Mouse (Mus musculus) E14TG2a.4 (cell line): Measurements from ENCODE around the gene Pigz.
A peak's percentile ranks its signal among the peaks of the same experiment; 100 is the strongest.

Experiments used
- H3K27me3 ChIP-seq: 2 replicates; pipeline ENCODE4 v1.6.1; 2014; ENCODE audit warnings: low read length, control low read depth; ENCODE audit not compliant: insufficient read depth
- H3K36me3 ChIP-seq: 2 replicates; pipeline ENCODE4 v1.6.1; 2014; ENCODE audit warnings: low read length, control low read depth; ENCODE audit not compliant: insufficient read depth
- H3K4me1 ChIP-seq: replicated peaks from 2 replicates; pipeline ENCODE4 v1.6.1; 2014; ENCODE audit warnings: low read depth, low read length, control low read depth
- H3K4me3 ChIP-seq: replicated peaks from 2 replicates; pipeline ENCODE4 v1.5.1; 2014; ENCODE audit warnings: mild to moderate bottlenecking, low read length
- H3K9me3 ChIP-seq: 2 replicates; pipeline ENCODE4 v1.6.1; 2014; ENCODE audit warnings: low read length, control low read depth
- CTCF ChIP-seq: conservative IDR thresholded peaks from 2 replicates; pipeline ENCODE4 v1.5.1; 2014; ENCODE audit warnings: low read length
- NANOG ChIP-seq: IDR thresholded peaks from 2 replicates; pipeline ENCODE4 v1.6.1; 2014; ENCODE audit warnings: borderline replicate concordance, low read length, mixed read lengths
- POU5F1 ChIP-seq: IDR thresholded peaks from 2 replicates; pipeline ENCODE4 v1.6.1; 2014; ENCODE audit warnings: low read length, borderline replicate concordance

The Pigz gene

DNA sequence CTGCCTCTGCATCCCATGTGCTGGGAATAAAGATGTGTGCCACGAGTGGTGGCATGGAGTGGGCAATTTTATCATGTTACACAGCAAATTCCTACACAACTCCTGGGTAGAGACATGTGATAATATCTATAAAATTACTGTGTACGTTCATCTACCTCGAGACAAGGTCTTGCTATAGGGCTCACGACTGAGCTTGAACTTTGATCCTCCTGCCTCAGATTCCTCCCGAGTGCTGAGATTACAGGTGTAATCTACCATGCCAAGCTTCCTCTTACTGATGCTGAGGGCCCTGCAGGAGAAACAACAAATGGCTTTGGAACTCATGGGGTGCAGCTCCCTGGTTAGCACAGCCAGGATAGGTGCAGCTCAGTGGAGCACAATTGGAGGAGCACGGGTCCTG, 9.3 kb upstream of the Pigz start:
- TF ChIP-seq POU5F1 (no peak), NANOG (no peak), CTCF (no peak)
- Histone ChIP-seq H3K36me3 (no peaks in the 10 kb centered on the region), H3K27me3 (peaks cover 11% of the 10 kb centered on the region), H3K9me3 (no peaks in the 10 kb centered on the region), H3K4me3 (no peak overlapping the region), H3K4me1 (peaks cover 40% of the 10 kb centered on the region)

DNA sequence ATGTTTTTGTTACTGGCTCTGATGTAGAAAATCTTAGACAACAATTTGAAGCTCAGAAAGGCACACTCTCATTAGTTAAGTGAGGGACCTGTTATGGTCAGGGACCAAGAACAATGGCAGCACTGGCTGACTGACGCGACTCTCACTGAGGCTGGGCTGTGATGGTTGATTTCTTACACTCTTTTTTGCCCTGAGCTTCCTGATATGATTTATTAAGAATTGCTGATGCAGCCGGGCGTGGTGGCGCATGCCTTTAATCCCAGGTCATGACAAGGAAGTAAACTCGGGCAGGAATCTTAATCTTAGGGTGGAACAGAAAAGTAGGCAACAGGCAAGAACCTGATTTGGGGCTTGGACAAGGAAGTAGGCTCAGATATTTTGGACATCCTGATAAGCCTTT, 7.6 kb upstream of the Pigz start:
- no peaks in the 10 kb centered on the region for H3K36me3 ChIP-seq
- peaks cover 23% of the 10 kb centered on the region for H3K27me3 ChIP-seq
- no peak overlapping the region for H3K4me3 ChIP-seq
- H3K4me1 ChIP-seq, result peaks cover 51% of the 10 kb centered on the region
- TF ChIP-seq NANOG (no peak), POU5F1 (no peak), CTCF (no peak)
- no peaks in the 10 kb centered on the region for H3K9me3 ChIP-seq

DNA sequence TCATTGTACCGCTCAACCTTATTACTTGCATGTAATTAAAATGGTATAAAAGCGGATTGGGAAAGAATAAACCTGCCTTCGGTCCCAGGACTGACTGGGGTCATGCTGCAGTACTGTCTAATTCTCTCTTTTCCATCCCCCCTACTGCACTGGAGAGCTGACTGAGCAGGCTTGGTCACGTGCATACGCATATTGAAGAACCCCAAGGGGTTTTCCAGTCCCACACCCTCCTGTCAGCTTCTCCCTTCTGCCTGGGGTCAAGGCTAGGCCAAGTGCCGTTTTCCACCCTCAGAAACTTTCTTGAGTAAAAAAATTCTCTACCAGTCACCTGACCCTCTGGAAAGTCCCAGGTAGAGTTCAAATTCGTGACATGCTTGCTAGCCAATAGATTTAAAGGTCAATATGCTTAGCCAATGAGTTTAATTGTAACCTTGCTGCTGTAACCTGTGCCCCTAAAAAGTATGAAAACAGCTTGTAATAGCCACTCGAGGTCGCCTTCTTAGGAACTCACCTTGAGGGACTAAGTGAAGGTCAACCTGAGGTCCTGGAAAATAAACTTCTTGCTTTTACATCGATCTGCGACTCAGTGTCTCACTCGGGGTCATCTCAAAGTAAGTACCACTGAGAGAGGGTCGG, 7.0 kb upstream of the Pigz start:
- Histone ChIP-seq H3K27me3 (peaks cover 27% of the 10 kb centered on the region), H3K4me3 (no peak overlapping the region), H3K9me3 (no peaks in the 10 kb centered on the region), H3K36me3 (no peaks in the 10 kb centered on the region), H3K4me1 (peaks cover 57% of the 10 kb centered on the region)
- TF ChIP-seq NANOG (no peak), POU5F1 (no peak), CTCF (no peak)

DNA sequence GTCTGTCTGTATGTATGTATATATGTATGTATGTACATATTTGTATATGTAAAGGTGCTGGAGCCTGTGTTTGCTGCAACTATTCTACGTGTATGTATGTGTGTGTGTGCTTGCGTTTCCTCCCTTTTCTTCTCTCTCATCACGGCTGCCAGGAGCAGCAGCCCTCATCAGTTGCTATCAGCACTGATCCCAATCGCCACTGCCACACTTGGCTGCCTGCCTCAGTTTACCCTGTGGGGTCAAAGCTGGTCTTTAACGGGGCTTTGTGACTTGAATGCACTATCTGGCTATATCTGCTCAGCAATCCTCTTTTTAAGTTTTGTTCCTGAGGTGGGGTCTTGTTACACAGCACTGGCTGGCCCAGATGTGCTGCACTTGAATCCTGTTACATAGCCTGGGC, 6.2 kb upstream of the Pigz start:
- H3K4me1 ChIP-seq, result peaks cover 65% of the 10 kb centered on the region
- H3K4me3 ChIP-seq, result no peak overlapping the region

DNA sequence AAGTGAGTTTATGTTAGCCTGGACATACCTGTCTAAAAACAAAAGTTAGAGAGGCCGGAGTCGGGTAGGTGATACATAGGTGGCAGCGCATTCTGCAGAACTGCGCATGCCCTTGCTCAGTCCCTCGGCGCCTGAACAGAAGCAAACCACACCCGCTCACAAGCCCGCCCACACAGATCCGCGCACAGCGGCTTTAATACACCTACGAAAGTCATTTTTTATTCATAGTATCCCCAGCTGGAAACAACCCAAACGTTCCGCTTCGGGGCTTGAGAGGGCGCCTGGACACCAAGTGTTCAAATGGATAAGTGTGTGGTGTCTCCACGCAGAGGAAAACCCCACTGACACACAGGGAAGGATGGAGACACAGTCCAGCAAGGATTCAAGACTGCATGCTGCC, 2.3 kb upstream of the Pigz start:
- peak overlapping the region; percentile 60 for H3K4me3 ChIP-seq
- peaks cover 84% of the 10 kb centered on the region for H3K4me1 ChIP-seq
- H3K27me3 ChIP-seq, result peaks cover 59% of the 10 kb centered on the region
- no peaks in the 10 kb centered on the region for H3K36me3 ChIP-seq
- no peak for TF ChIP-seq POU5F1
- TF ChIP-seq NANOG, result no peak
- TF ChIP-seq CTCF, result no peak
- no peaks in the 10 kb centered on the region for H3K9me3 ChIP-seq

More for the DNA sequence above, 6.2 kb upstream of the Pigz start:
- no peaks in the 10 kb centered on the region for H3K9me3 ChIP-seq
- no peak for TF ChIP-seq NANOG
- TF ChIP-seq POU5F1, result no peak
- no peak for TF ChIP-seq CTCF
- H3K36me3 ChIP-seq, result no peaks in the 10 kb centered on the region
- H3K27me3 ChIP-seq, result peaks cover 35% of the 10 kb centered on the region

DNA sequence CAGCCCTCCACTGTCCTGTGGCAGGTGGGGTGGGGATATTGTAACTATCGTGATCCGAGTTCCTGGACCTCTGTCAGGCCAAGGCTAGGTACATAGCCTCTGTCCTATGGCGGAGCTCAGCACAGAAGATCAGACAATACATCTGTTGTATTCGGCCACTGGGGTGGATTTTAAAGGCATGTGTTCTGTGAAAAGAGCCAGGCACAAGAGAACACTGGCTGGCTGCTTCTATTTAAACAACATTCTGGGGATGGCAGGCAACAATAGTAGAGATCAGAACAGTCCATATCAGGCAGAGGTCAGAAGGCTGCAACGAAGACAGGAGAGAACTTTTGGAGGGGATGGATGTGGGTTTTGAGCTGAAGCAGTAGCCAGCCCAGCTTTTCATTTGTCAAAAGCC, 1.4 kb upstream of the Pigz start:
- H3K36me3 ChIP-seq, result no peaks in the 10 kb centered on the region
- peaks cover 61% of the 10 kb centered on the region for H3K27me3 ChIP-seq
- H3K4me1 ChIP-seq, result peaks cover 76% of the 10 kb centered on the region
- H3K4me3 ChIP-seq, result peak overlapping the region; percentile 29; the same call in 1 of the 2 replicates
- TF ChIP-seq NANOG (no peak), CTCF (no peak), POU5F1 (no peak)
- no peaks in the 10 kb centered on the region for H3K9me3 ChIP-seq

DNA sequence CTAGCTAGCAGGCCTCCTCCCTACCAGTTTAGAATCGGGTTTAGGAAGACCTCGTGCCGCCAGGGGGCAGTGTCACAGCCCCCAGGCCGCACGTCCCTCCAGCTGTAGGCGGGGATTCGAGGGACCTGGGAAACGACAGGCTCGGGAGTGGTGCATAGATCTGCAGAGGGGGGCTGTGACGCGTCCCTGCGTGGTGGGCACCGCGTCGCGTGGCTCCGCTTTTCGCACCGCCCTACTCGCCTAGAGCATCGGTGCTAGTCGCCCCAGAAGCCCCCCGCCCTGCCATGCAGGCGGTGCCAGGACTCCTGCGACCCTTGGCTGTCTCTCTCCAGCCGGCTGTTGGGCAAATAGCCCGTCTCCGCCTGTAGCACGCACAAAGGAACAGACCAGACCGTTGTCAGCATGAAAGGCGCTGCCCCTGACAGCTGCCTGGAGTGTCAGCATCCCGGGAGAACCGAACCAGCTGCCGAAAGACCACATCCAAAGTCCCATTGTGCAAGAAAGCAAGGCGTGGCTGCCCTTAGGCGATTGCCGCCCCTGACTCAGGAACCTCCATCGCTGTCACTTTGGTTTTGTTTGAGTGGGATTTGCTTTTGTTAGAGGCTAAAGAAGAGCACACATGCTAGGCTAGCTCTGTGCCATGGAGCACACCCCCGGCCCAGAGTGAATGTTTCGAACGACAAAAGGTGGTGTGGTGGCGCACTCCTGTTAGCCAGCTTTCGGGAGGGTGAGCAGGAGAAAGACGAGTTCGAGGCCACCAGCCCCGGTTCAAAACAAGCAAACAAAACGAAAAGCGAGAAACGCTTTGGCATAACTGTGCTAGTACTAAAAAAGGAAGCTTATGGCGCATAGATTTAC, 582 bp upstream of the Pigz start:
- peak overlapping the region; percentile 83 for H3K4me3 ChIP-seq
- peaks cover 61% of the 10 kb centered on the region for H3K27me3 ChIP-seq
- no peaks in the 10 kb centered on the region for H3K9me3 ChIP-seq
- no peaks in the 10 kb centered on the region for H3K36me3 ChIP-seq
- TF ChIP-seq NANOG (no peak), CTCF (peak; percentile 83), POU5F1 (no peak)
- H3K4me1 ChIP-seq, result peaks cover 72% of the 10 kb centered on the region

DNA sequence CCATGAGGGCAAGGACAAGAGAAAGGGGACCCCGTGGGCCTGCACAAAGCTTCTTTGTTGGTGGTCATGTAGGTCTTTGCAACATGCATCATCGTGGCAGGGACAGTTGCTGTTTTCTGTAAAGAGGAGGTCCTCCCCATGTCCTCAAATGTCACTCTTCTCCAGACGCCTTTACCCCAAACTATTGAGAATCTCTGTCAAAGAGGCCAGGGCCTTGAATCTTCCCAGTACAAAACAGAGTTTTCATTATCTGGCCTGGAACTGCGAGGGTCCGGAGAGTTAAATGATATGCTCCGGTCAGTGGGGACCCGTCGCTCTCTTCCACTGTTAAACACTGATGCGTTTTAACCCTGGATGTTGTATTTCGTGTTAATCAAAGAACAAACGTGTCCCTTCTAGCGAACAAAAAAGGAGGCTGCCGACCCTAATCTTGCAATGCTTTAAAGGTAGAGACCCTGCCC, 929 bp downstream of the Pigz start:
- H3K36me3 ChIP-seq, result no peaks in the 10 kb centered on the region
- no peaks in the 10 kb centered on the region for H3K9me3 ChIP-seq
- H3K4me3 ChIP-seq, result 0 out of 2 replicates have a peak overlapping the region, but pooled peaks have one; percentile 23
- peaks cover 61% of the 10 kb centered on the region for H3K27me3 ChIP-seq
- TF ChIP-seq POU5F1, result no peak
- TF ChIP-seq CTCF, result no peak
- no peak for TF ChIP-seq NANOG
- peaks cover 61% of the 10 kb centered on the region for H3K4me1 ChIP-seq
